Mouse (Mus musculus) cortical plate, adult 2 months (tissue): ENCODE measurements around the gene Ttc23. TPM values are rescaled to one million over a fixed set of nuclear protein-coding genes. Genes with fewer than 3 reads are reported as not detected.

Experiments
- H3K27ac ChIP-seq: fragments of 200-500 bp; 2 replicates; pipeline ENCODE4 v1.5.1; 2012; ENCODE audit warnings: low read length, control low read depth, inconsistent platforms; ENCODE audit not compliant: insufficient read depth
- H3K4me1 ChIP-seq: fragments of 200-500 bp; 2 replicates; pipeline ENCODE4 v1.6.1; 2011; ENCODE audit warnings: low read length; ENCODE audit not compliant: control insufficient read depth, insufficient read depth
- H3K4me3 ChIP-seq: fragments of 200-500 bp; 2 replicates; pipeline ENCODE4 v1.5.1; 2011; ENCODE audit warnings: mild to moderate bottlenecking, low read length, control low read depth; ENCODE audit not compliant: insufficient read depth
- CTCF ChIP-seq: fragments of 200-500 bp; IDR thresholded peaks from 2 replicates; pipeline ENCODE4 v1.5.1; 2011; ENCODE audit warnings: mild to moderate bottlenecking, control low read depth, low read length; ENCODE audit not compliant: insufficient read depth; ENCODE audit errors: extremely low read depth
- POLR2A ChIP-seq: fragments of 200-500 bp; IDR thresholded peaks from 2 replicates; pipeline ENCODE4 v1.6.1; 2011; ENCODE audit warnings: mild to moderate bottlenecking, low read length, control low read depth; ENCODE audit not compliant: insufficient read depth; ENCODE audit errors: extremely low read depth
- polyA plus RNA-seq: library from polyadenylated mRNA; depleted of rRNA; stranded (reverse); fragments of >200 nt; gene quantifications from 2 replicates; pipeline ENCODE4 v1.2.3, GENCODE M21; 2012

The Ttc23 gene
- polyA plus RNA-seq, 1 experiment: 5.4 TPM

- no peak overlapping the region for H3K4me3 ChIP-seq
- no peaks in the 10 kb centered on the region for H3K4me1 ChIP-seq
- no peak overlapping the region for H3K27ac ChIP-seq
- TF ChIP-seq POLR2A (no peak), CTCF (no peak)
Observed at GRCm38 (mm10) chr7:67663981-67664694, 16.9 kb downstream of the Ttc23 start.

- Histone ChIP-seq H3K27ac (no peak overlapping the region), H3K4me1 (no peaks in the 10 kb centered on the region), H3K4me3 (no peak overlapping the region)
- TF ChIP-seq CTCF (no peak), POLR2A (no peak)
Observed at GRCm38 (mm10) chr7:67670965-67671364, 23.8 kb downstream of the Ttc23 start.

GRCm38 (mm10) chr7:67672650-67673049 lies 25.4 kb downstream of the Ttc23 start:
- no peak overlapping the region for H3K4me3 ChIP-seq
- TF ChIP-seq POLR2A (no peak), CTCF (peak; percentile 97)

GRCm38 (mm10) chr7:67673656-67674055 lies 26.4 kb downstream of the Ttc23 start:
- no peak for TF ChIP-seq CTCF
- TF ChIP-seq POLR2A: no peak
- no peak overlapping the region for H3K4me3 ChIP-seq
- H3K27ac ChIP-seq: no peak overlapping the region
- no peaks in the 10 kb centered on the region for H3K4me1 ChIP-seq

More at GRCm38 (mm10) chr7:67672650-67673049, 25.4 kb downstream of the Ttc23 start:
- no peak overlapping the region for H3K27ac ChIP-seq
- no peaks in the 10 kb centered on the region for H3K4me1 ChIP-seq

GRCm38 (mm10) chr7:67678878-67679499 lies 31.8 kb downstream of the Ttc23 start:
- TF ChIP-seq POLR2A (no peak), CTCF (no peak)
- Histone ChIP-seq H3K27ac (no peak overlapping the region), H3K4me3 (no peak overlapping the region), H3K4me1 (no peaks in the 10 kb centered on the region)

GRCm38 (mm10) chr7:67681078-67681477 lies 33.9 kb downstream of the Ttc23 start:
- TF ChIP-seq POLR2A (no peak), CTCF (no peak)
- H3K4me1 ChIP-seq: no peaks in the 10 kb centered on the region
- H3K27ac ChIP-seq: no peak overlapping the region
- no peak overlapping the region for H3K4me3 ChIP-seq

- TF ChIP-seq CTCF (no peak), POLR2A (no peak)
- H3K4me1 ChIP-seq: no peaks in the 10 kb centered on the region
- no peak overlapping the region for H3K4me3 ChIP-seq
- no peak overlapping the region for H3K27ac ChIP-seq
Observed at GRCm38 (mm10) chr7:67683006-67683405, 35.8 kb downstream of the Ttc23 start.

- Histone ChIP-seq H3K27ac (no peak overlapping the region), H3K4me1 (no peaks in the 10 kb centered on the region)
- TF ChIP-seq POLR2A (no peak), CTCF (0 out of 2 replicates have a peak, but pooled peaks have one; percentile 6)
Observed at GRCm38 (mm10) chr7:67686545-67686944, 39.3 kb downstream of the Ttc23 start.

GRCm38 (mm10) chr7:67688281-67688680 lies 41.1 kb downstream of the Ttc23 start:
- no peak overlapping the region for H3K27ac ChIP-seq
- H3K4me1 ChIP-seq: no peaks in the 10 kb centered on the region
- no peak overlapping the region for H3K4me3 ChIP-seq
- TF ChIP-seq CTCF: no peak
- no peak for TF ChIP-seq POLR2A

More at GRCm38 (mm10) chr7:67686545-67686944, 39.3 kb downstream of the Ttc23 start:
- no peak overlapping the region for H3K4me3 ChIP-seq

- TF ChIP-seq POLR2A (no peak), CTCF (no peak)
- no peak overlapping the region for H3K27ac ChIP-seq
- H3K4me3 ChIP-seq: no peak overlapping the region
- H3K4me1 ChIP-seq: no peaks in the 10 kb centered on the region
Observed at GRCm38 (mm10) chr7:67689793-67690192, 42.6 kb downstream of the Ttc23 start.
